Mouse (Mus musculus) embryonic facial prominence, embryonic 14.5 days (tissue): ENCODE results near the gene Fnbp1l. TPM values are rescaled to one million over a fixed set of nuclear protein-coding genes. Genes with fewer than 3 reads are reported as not detected.

Experiments used
- ATAC-seq: fragments of 200-750 bp; cut with Nextera tagmentation; 2 replicates; pipeline ENCODE4 v1.8.0; 2017; ENCODE audit warnings: low read depth, moderate number of reproducible peaks, moderate TSS enrichment
- DNase-seq: peaks from one replicate; pipeline ENCODE4 v3.0.0-alpha.2; 2015; ENCODE audit warnings: low spot score
- H3K27ac ChIP-seq: fragments of 300-500 bp; sonication (generic); replicated peaks from 2 replicates; pipeline ENCODE4 v1.5.1; 2014; ENCODE audit warnings: low read depth, mild to moderate bottlenecking, low read length, moderate library complexity
- H3K27me3 ChIP-seq: fragments of 300-500 bp; sonication (generic); replicated peaks from 2 replicates; pipeline ENCODE4 v1.6.1; 2014; ENCODE audit warnings: low read length; ENCODE audit not compliant: control insufficient read depth, insufficient read depth
- H3K36me3 ChIP-seq: fragments of 300-500 bp; sonication (generic); 2 replicates; pipeline ENCODE4 v1.6.1; 2014; ENCODE audit warnings: low read length, mixed read lengths; ENCODE audit not compliant: control insufficient read depth, insufficient read depth
- H3K4me1 ChIP-seq: fragments of 300-500 bp; sonication (generic); 2 replicates; pipeline ENCODE4 v1.6.1; 2014; ENCODE audit warnings: antibody characterized with exemption, low read length; ENCODE audit not compliant: control insufficient read depth, insufficient read depth
- H3K4me2 ChIP-seq: fragments of 300-500 bp; sonication (generic); 2 replicates; pipeline ENCODE4 v1.6.1; 2014; ENCODE audit warnings: low read depth, mild to moderate bottlenecking, low read length, moderate library complexity, mixed read lengths
- H3K4me3 ChIP-seq: fragments of 300-500 bp; sonication (generic); 2 replicates; pipeline ENCODE4 v1.5.1; 2014; ENCODE audit warnings: low read depth, mild to moderate bottlenecking, low read length
- H3K9ac ChIP-seq: fragments of 300-500 bp; sonication (generic); 2 replicates; pipeline ENCODE4 v1.6.1; 2014; ENCODE audit warnings: low read depth, mild to moderate bottlenecking, low read length, moderate library complexity, mixed read lengths
- H3K9me3 ChIP-seq: fragments of 300-500 bp; sonication (generic); 2 replicates; pipeline ENCODE4 v1.6.1; 2016; ENCODE audit warnings: low read length; ENCODE audit not compliant: control insufficient read depth
- WGBS: fragments of 180-500 bp; shearing (Covaris S2); extraction: QIAGEN DNeasy Blood & Tissue Kit; methylation state at CpG from one replicate; pipeline ENCODE4 v1.1.7; 2014; 5-methylcytosine and 5-hydroxymethylcytosine counted together
- polyA plus RNA-seq: library from polyadenylated mRNA; unstranded; fragments of >200 nt; fragmentation: Nextera tagmentation; extraction: Ambion mirVana; gene quantifications from 2 replicates; pipeline ENCODE4 v1.2.1, GENCODE M21; 2014

Gene Fnbp1l
- polyA plus RNA-seq, 1 experiment from 2014 or later, result 36.8 TPM

- H3K27me3 ChIP-seq, result no peaks in the 10 kb centered on the region
- 13% methylated on average over 12 of the region's 12 CpGs for WGBS
- no peak for ATAC-seq
- no peak overlapping the region for H3K27ac ChIP-seq
- no peaks in the 10 kb centered on the region; the same call in 1 of the 2 replicates for H3K4me1 ChIP-seq
- H3K4me2 ChIP-seq, result peak overlapping the region; percentile 2; the same call in 1 of the 2 replicates
- no peak overlapping the region for H3K4me3 ChIP-seq
- DNase-seq, result peak; percentile 48
- no peaks in the 10 kb centered on the region for H3K36me3 ChIP-seq
- H3K9me3 ChIP-seq, result no peaks in the 10 kb centered on the region
- H3K9ac ChIP-seq, result no peak overlapping the region
These were observed 15.7 kb upstream of the Fnbp1l start for GRCm38 (mm10) chr3:122635246-122635645.

GRCm38 (mm10) chr3:122629580-122629979, 10.1 kb upstream of the Fnbp1l start:
- Histone ChIP-seq H3K4me2 (peak overlapping the region; percentile 40), H3K9me3 (no peaks in the 10 kb centered on the region), H3K4me1 (no peaks in the 10 kb centered on the region), H3K4me3 (peak overlapping the region; percentile 3), H3K9ac (no peak overlapping the region), H3K27me3 (no peaks in the 10 kb centered on the region), H3K36me3 (no peaks in the 10 kb centered on the region), H3K27ac (no peak overlapping the region)
- ATAC-seq, result 0 out of 2 replicates have a peak, but pooled peaks have one; percentile 10
- 11% methylated on average over 13 of the region's 13 CpGs for WGBS
- DNase-seq, result peak; percentile 41

GRCm38 (mm10) chr3:122628956-122629355, 9.4 kb upstream of the Fnbp1l start:
- WGBS, result 80% methylated on average over 3 of the region's 3 CpGs
- Histone ChIP-seq H3K36me3 (no peaks in the 10 kb centered on the region), H3K27me3 (no peaks in the 10 kb centered on the region), H3K4me2 (no peak overlapping the region), H3K27ac (no peak overlapping the region), H3K4me3 (no peak overlapping the region), H3K9me3 (no peaks in the 10 kb centered on the region), H3K4me1 (no peaks in the 10 kb centered on the region), H3K9ac (no peak overlapping the region)
- no peak for ATAC-seq
- DNase-seq, result no peak

GRCm38 (mm10) chr3:122628546-122628945, 9.0 kb upstream of the Fnbp1l start:
- Histone ChIP-seq H3K36me3 (no peaks in the 10 kb centered on the region), H3K27ac (no peak overlapping the region), H3K4me1 (no peaks in the 10 kb centered on the region), H3K4me3 (no peak overlapping the region), H3K9ac (no peak overlapping the region), H3K9me3 (no peaks in the 10 kb centered on the region), H3K27me3 (no peaks in the 10 kb centered on the region), H3K4me2 (no peak overlapping the region)
- DNase-seq (no peak), ATAC-seq (no peak)
- 94% methylated on average over 10 of the region's 10 CpGs for WGBS

- no peaks in the 10 kb centered on the region for H3K27me3 ChIP-seq
- DNase-seq, result no peak
- no peaks in the 10 kb centered on the region for H3K4me1 ChIP-seq
- no peak for ATAC-seq
- 78% methylated on average over 6 of the region's 6 CpGs for WGBS
- H3K36me3 ChIP-seq, result no peaks in the 10 kb centered on the region
- no peak overlapping the region for H3K4me2 ChIP-seq
- no peak overlapping the region for H3K9ac ChIP-seq
- H3K4me3 ChIP-seq, result no peak overlapping the region
- H3K9me3 ChIP-seq, result no peaks in the 10 kb centered on the region
- H3K27ac ChIP-seq, result no peak overlapping the region
These were observed 8.3 kb upstream of the Fnbp1l start for GRCm38 (mm10) chr3:122627846-122628245.

GRCm38 (mm10) chr3:122624591-122624990, 5.1 kb upstream of the Fnbp1l start:
- ATAC-seq (no peak), DNase-seq (peak; percentile 63)
- H3K9me3 ChIP-seq, result no peaks in the 10 kb centered on the region
- no peak overlapping the region for H3K4me3 ChIP-seq
- 47% methylated on average over 6 of the region's 6 CpGs for WGBS
- H3K27ac ChIP-seq, result no peak overlapping the region
- no peak overlapping the region for H3K9ac ChIP-seq
- H3K36me3 ChIP-seq, result no peaks in the 10 kb centered on the region
- H3K4me1 ChIP-seq, result peaks cover 10% of the 10 kb centered on the region
- H3K4me2 ChIP-seq, result no peak overlapping the region
- no peaks in the 10 kb centered on the region for H3K27me3 ChIP-seq

- Histone ChIP-seq H3K4me2 (peak overlapping the region; percentile 79), H3K4me3 (peak overlapping the region; percentile 92), H3K36me3 (no peaks in the 10 kb centered on the region), H3K27me3 (no peaks in the 10 kb centered on the region), H3K4me1 (peaks cover 23% of the 10 kb centered on the region), H3K27ac (peak overlapping the region; percentile 98), H3K9me3 (no peaks in the 10 kb centered on the region), H3K9ac (peak overlapping the region; percentile 97)
- DNase-seq (peak; percentile 77), ATAC-seq (peak; percentile 34)
- WGBS, result under 1% methylated on average over 21 of the region's 21 CpGs
These were observed 893 bp upstream of the Fnbp1l start for GRCm38 (mm10) chr3:122620285-122620931.

GRCm38 (mm10) chr3:122619931-122620284, 393 bp upstream of the Fnbp1l start:
- peak overlapping the region; percentile 98 for H3K27ac ChIP-seq
- DNase-seq (peak; percentile 76), ATAC-seq (peak; percentile 51)
- peak overlapping the region; percentile 92 for H3K4me3 ChIP-seq
- no peaks in the 10 kb centered on the region for H3K9me3 ChIP-seq
- peak overlapping the region; percentile 79 for H3K4me2 ChIP-seq
- no peaks in the 10 kb centered on the region for H3K27me3 ChIP-seq
- peak overlapping the region; percentile 97 for H3K9ac ChIP-seq
- no peaks in the 10 kb centered on the region for H3K36me3 ChIP-seq
- 0% methylated on average over 19 of the region's 20 CpGs for WGBS
- peaks cover 23% of the 10 kb centered on the region for H3K4me1 ChIP-seq

- peak; percentile 65 for DNase-seq
- Histone ChIP-seq H3K4me2 (peak overlapping the region; percentile 84), H3K27ac (peak overlapping the region; percentile 98), H3K4me1 (peaks cover 23% of the 10 kb centered on the region), H3K9ac (peak overlapping the region; percentile 97), H3K36me3 (no peaks in the 10 kb centered on the region), H3K4me3 (peak overlapping the region; percentile 92), H3K27me3 (no peaks in the 10 kb centered on the region), H3K9me3 (no peaks in the 10 kb centered on the region)
- WGBS, result under 1% methylated on average over 30 of the region's 30 CpGs
- 0 out of 2 replicates have a peak, but pooled peaks have one; percentile 34 for ATAC-seq
These were observed 1.1 kb downstream of the Fnbp1l start for GRCm38 (mm10) chr3:122618402-122618801.
